In the genomic region with DNA sequence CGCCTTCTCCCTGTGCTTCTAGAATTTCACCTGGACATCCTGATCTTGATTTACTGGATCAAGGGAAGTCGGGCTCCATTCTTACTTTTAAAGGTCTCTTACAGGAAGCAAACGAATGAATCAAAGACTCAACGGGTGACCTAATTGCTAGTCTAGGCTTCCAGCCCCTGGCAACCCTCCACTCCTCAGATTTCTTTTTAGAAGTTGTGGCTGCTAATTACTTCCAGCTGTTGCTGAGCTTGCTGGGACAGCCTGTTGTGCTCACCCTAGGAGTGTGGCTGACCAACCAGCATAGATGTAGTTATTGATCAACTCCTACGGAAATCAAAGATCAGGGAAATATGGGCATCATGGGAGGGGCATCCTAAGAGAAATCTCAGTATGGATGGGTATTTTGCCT, we compare ENCODE assay signal across 13 mouse cellular contexts. TPM values are rescaled to one million over a fixed set of nuclear protein-coding genes. Genes with fewer than 3 reads are reported as not detected.
DNase-seq lines count a peak whose midpoint lies in the region; ATAC-seq and TF ChIP-seq lines count a peak whose summit lies in the region.
"Had no signal": no experiment of that assay in that cellular context is flagged by ENCODE, and none has a peak within 500 bp of the region (broad histone marks: within the 10 kb centered on the region; RNA-seq: fewer than 3 reads in every experiment).

No protein-coding gene starts in this region.

- peak; percentile 47 to 69 for DNase-seq in heart, adult 2 months
- DNase-seq in heart, embryonic 10.5 days (ENCODE audit: low spot score): no peak
- DNase-seq in fibroblast of lung, adult 2 months (ENCODE audit: low read depth): peak; percentile 83
- peak; percentile 60 for DNase-seq in heart, postnatal 4 days
- no peak for DNase-seq in left cerebral cortex, postnatal 10 days (ENCODE audit: extremely low spot score in 1 of 2, low spot score in 2 of 2)
- DNase-seq in urinary bladder, postnatal 10 days (ENCODE audit: low spot score): no peak
- DNase-seq: cerebellum, postnatal 10 days had no signal

- H3ac ChIP-seq in C2C12 (ENCODE audit: control insufficient read depth, insufficient read length, low read depth): no peak overlapping the region

- no peak for ATAC-seq in megakaryocyte progenitor cell, adult 5-6 weeks (replicated peaks; ENCODE audit: poor library complexity)
- ATAC-seq: forebrain, embryonic 14.5 days; midbrain, embryonic 16.5 days had no signal

- TF ChIP-seq EP300 in heart, adult 2 months (IDR thresholded peaks at IDR 0.05; ENCODE audit: insufficient read depth, low read depth, low read length): no peak

- intact Hi-C loops in heart, adult 2 months (cut with DNase I): no loop called here
- intact Hi-C loops in left cerebral cortex, postnatal 10 days (cut with DNase I): no loop called here

- H3K9ac ChIP-seq in heart, adult 2 months (ENCODE audit: low read depth, low read length): no peak overlapping the region
- H3K9ac ChIP-seq: hindbrain, embryonic 14.5 days; liver, embryonic 15.5 days had no signal

- WGBS in heart, adult 2 months: 58% methylated on average over 5 of the region's 5 CpGs
- WGBS in heart, embryonic 10.5 days: 67% methylated on average over 5 of the region's 5 CpGs

- no peak overlapping the region for H3K27ac ChIP-seq in heart, adult 2 months
- H3K27ac ChIP-seq in heart, embryonic 10.5 days: no peak overlapping the region
- H3K27ac ChIP-seq: hindbrain, embryonic 14.5 days; liver, embryonic 15.5 days had no signal

- H3K79me3 ChIP-seq in C2C12 (ENCODE audit: low read depth): no peaks in the 10 kb centered on the region

- H3K27me3 ChIP-seq in heart, adult 2 months (ENCODE audit: control insufficient read depth, insufficient read depth, low read length): no peaks in the 10 kb centered on the region
- no peaks in the 10 kb centered on the region for H3K27me3 ChIP-seq in heart, embryonic 10.5 days (ENCODE audit: insufficient read depth, poor library complexity, severe bottlenecking)
- no peaks in the 10 kb centered on the region for H3K27me3 ChIP-seq in C2C12 (ENCODE audit: control insufficient read depth, insufficient read depth, insufficient read length)
- H3K27me3 ChIP-seq: liver, embryonic 15.5 days had no signal

- H3K4me3 ChIP-seq in heart, adult 2 months: no peak overlapping the region
- no peak overlapping the region for H3K4me3 ChIP-seq in heart, embryonic 10.5 days
- no peak overlapping the region for H3K4me3 ChIP-seq in C2C12 (ENCODE audit: insufficient read depth, poor library complexity, severe bottlenecking)
- H3K4me3 ChIP-seq: liver, embryonic 15.5 days had no signal

- no peaks in the 10 kb centered on the region for H3K4me1 ChIP-seq in heart, adult 2 months (ENCODE audit: control insufficient read depth, insufficient read depth, low read length)
- H3K4me1 ChIP-seq in heart, embryonic 10.5 days: no peaks in the 10 kb centered on the region
- H3K4me1 ChIP-seq: liver, embryonic 15.5 days had no signal

- TF ChIP-seq POLR2A in heart, adult 2 months (IDR thresholded peaks at IDR 0.05; ENCODE audit: insufficient read depth, low read depth, low read length): no peak

- TF ChIP-seq CTCF in heart, adult 2 months (IDR thresholded peaks at IDR 0.05): no peak
- no peak for TF ChIP-seq CTCF in C2C12 (IDR thresholded peaks at IDR 0.05; ENCODE audit: control insufficient read depth, insufficient read depth, insufficient read length)

- H3K36me3 ChIP-seq in heart, adult 2 months (ENCODE audit: control insufficient read depth, insufficient read depth, low read length): no peaks in the 10 kb centered on the region
- no peaks in the 10 kb centered on the region for H3K36me3 ChIP-seq in heart, embryonic 10.5 days
- no peaks in the 10 kb centered on the region for H3K36me3 ChIP-seq in C2C12 (ENCODE audit: control insufficient read depth, insufficient read depth)
- H3K36me3 ChIP-seq: liver, embryonic 15.5 days had no signal

- no peaks in the 10 kb centered on the region for H3K9me3 ChIP-seq in heart, embryonic 10.5 days
- H3K9me3 ChIP-seq: liver, embryonic 15.5 days had no signal

- H3K79me2 ChIP-seq in heart, adult 2 months (replicated peaks; ENCODE audit: control insufficient read depth, insufficient read depth, low read length): no peaks in the 10 kb centered on the region
- H3K79me2 ChIP-seq in C2C12 (ENCODE audit: control insufficient read depth, insufficient read depth): no peaks in the 10 kb centered on the region

TF ChIP-seq in C2C12, 6 proteins besides CTCF, POLR2A, EP300 and RAD21:
- TF ChIP-seq MAX (IDR thresholded peaks at IDR 0.05): no peak
- TF ChIP-seq MYOD1 (IDR thresholded peaks at IDR 0.05; ENCODE audit: control insufficient read depth, insufficient read length, low read depth): peak; percentile 56

RNA-seq across cellular contexts. Expression of a gene that starts 14.7 kb away (rescaled TPM):
- total RNA-seq in heart, adult 2 months (2021): 10 to 100 TPM; 16.8 to 27.1 TPM
- polyA plus RNA-seq in heart, adult 2 months (2012; rRNA removed): 9.1 and 9.7 TPM in 2 replicates
- polyA plus RNA-seq in heart, embryonic 10.5 days (2016; fragmentation: Nextera tagmentation; extraction: Ambion mirVana): 0.26 and 0.30 TPM in 2 replicates
- polyA plus RNA-seq in C2C12 (2012; fragmentation: generic; extraction: Trizol): 0.14 TPM
- total RNA-seq in heart, postnatal 4 days (2021): 1 to 10 TPM in 1 of 2 experiments, under 1 TPM in 1; 0.99 to 1.2 TPM
- total RNA-seq in megakaryocyte progenitor cell, adult 5-6 weeks (2015): not detected in 2 replicates
- not detected in 2 replicates for total RNA-seq in megakaryocyte progenitor cell, adult 5-6 weeks (2017)
- total RNA-seq in left cerebral cortex, postnatal 10 days (2021): 1 to 10 TPM in 1 of 2 experiments, under 1 TPM in 1; 0.95 to 2.7 TPM

Comparison
In these comparisons a context has a peak if more than half of its experiments do, and no peak if none do; other contexts are left out.
1. DNase-seq: peak in heart, adult 2 months (2 of 2), fibroblast of lung, adult 2 months (single experiment) and heart, postnatal 4 days (single experiment); none in heart, embryonic 10.5 days (single experiment), left cerebral cortex, postnatal 10 days (0 of 2) and urinary bladder, postnatal 10 days (single experiment).
2. RNA of a gene that starts 14.7 kb away (total RNA-seq): 16.8 to 27.1 TPM in heart, adult 2 months; 0.95 to 2.7 TPM in left cerebral cortex, postnatal 10 days, 0.99 to 1.2 TPM in heart, postnatal 4 days and not detected in megakaryocyte progenitor cell, adult 5-6 weeks; every median in the first group is over 4 times any median in the second.